Mouse (Mus musculus) midbrain, embryonic 11.5 days (tissue): Measurements from ENCODE around the gene Txndc8. TPM values are rescaled to one million over a fixed set of nuclear protein-coding genes. Genes with fewer than 3 reads are reported as not detected.

Source experiments
- ATAC-seq: fragments of 200-750 bp; cut with Nextera tagmentation; 2 replicates; pipeline ENCODE4 v1.8.0; 2017; ENCODE audit warnings: moderate TSS enrichment, moderate library complexity; ENCODE audit not compliant: low FRiP score
- DNase-seq: peaks from one replicate; pipeline ENCODE4 v3.0.0; 2015; ENCODE audit warnings: low spot score; ENCODE audit errors: missing footprints
- H3K27ac ChIP-seq: fragments of 300-500 bp; sonication (generic); 2 replicates; pipeline ENCODE4 v1.5.1; 2014; ENCODE audit warnings: low read depth, low read length
- H3K27me3 ChIP-seq: fragments of 300-500 bp; sonication (generic); 2 replicates; pipeline ENCODE4 v1.6.1; 2014; ENCODE audit warnings: mild to moderate bottlenecking, low read length, moderate library complexity, mixed read lengths; ENCODE audit not compliant: control insufficient read depth, insufficient read depth
- H3K36me3 ChIP-seq: fragments of 300-500 bp; sonication (generic); 2 replicates; pipeline ENCODE4 v1.6.1; 2014; ENCODE audit warnings: mild to moderate bottlenecking, low read length, moderate library complexity, mixed read lengths; ENCODE audit not compliant: control insufficient read depth, insufficient read depth
- H3K4me1 ChIP-seq: fragments of 300-500 bp; sonication (generic); 2 replicates; pipeline ENCODE4 v1.6.1; 2014; ENCODE audit warnings: low read length; ENCODE audit not compliant: control insufficient read depth, insufficient read depth
- H3K4me2 ChIP-seq: fragments of 300-500 bp; sonication (generic); 2 replicates; pipeline ENCODE4 v1.6.1; 2014; ENCODE audit warnings: mild to moderate bottlenecking, moderate library complexity
- H3K4me3 ChIP-seq: fragments of 300-500 bp; sonication (generic); 2 replicates; pipeline ENCODE4 v1.5.1; 2014; ENCODE audit warnings: low read depth, low read length
- H3K9ac ChIP-seq: fragments of 300-500 bp; sonication (generic); 2 replicates; pipeline ENCODE4 v1.6.1; 2014; ENCODE audit warnings: low read length
- H3K9me3 ChIP-seq: fragments of 300-500 bp; sonication (generic); 2 replicates; pipeline ENCODE4 v1.6.1; 2016; ENCODE audit warnings: low read length; ENCODE audit not compliant: control insufficient read depth
- WGBS: fragments of 180-500 bp; shearing (Covaris S2); extraction: QIAGEN DNeasy Blood & Tissue Kit; methylation state at CpG from one replicate; pipeline ENCODE4 v1.1.7; 2014; 5-methylcytosine and 5-hydroxymethylcytosine counted together
- polyA plus RNA-seq: library from polyadenylated mRNA; unstranded; fragments of >200 nt; fragmentation: Nextera tagmentation; extraction: Ambion mirVana; gene quantifications from 2 replicates; pipeline ENCODE4 v1.2.1, GENCODE M21; 2014

Gene Txndc8
- not detected in 2 replicates for polyA plus RNA-seq

- no peak for DNase-seq
- H3K27me3 ChIP-seq = no peaks in the 10 kb centered on the region
- no peak for ATAC-seq
- 92% methylated on average over 5 of the region's 5 CpGs for whole genome bisulfite sequencing
- H3K4me1 ChIP-seq = no peaks in the 10 kb centered on the region
- H3K9ac ChIP-seq = no peak within 1 kb of the TSS
- H3K4me3 ChIP-seq = no peak within 1 kb of the TSS
- H3K4me2 ChIP-seq = no peak within 1 kb of the TSS
- H3K36me3 ChIP-seq = no peaks in the 10 kb centered on the region
- H3K9me3 ChIP-seq = no peaks in the 10 kb centered on the region
- no peak within 1 kb of the TSS for H3K27ac ChIP-seq
Observed at GRCm38 (mm10) chr4:58009024-58009423, at the start of gene Txndc8. TSS of gene Txndc8 (minus strand) at chr4:58009124.

GRCm38 (mm10) chr4:58055653-58056052 lies 46.7 kb upstream of the Txndc8 start:
- Histone ChIP-seq H3K9me3 (no peaks in the 10 kb centered on the region), H3K4me3 (no peak overlapping the region), H3K27ac (no peak overlapping the region), H3K36me3 (no peaks in the 10 kb centered on the region), H3K4me1 (no peaks in the 10 kb centered on the region), H3K4me2 (no peak overlapping the region), H3K27me3 (no peaks in the 10 kb centered on the region), H3K9ac (no peak overlapping the region)
- DNase-seq (no peak), ATAC-seq (no peak)

GRCm38 (mm10) chr4:58054441-58054840 lies 45.5 kb upstream of the Txndc8 start:
- no peak for DNase-seq
- H3K27ac ChIP-seq = no peak overlapping the region
- no peak overlapping the region for H3K4me2 ChIP-seq
- no peak overlapping the region for H3K9ac ChIP-seq
- H3K36me3 ChIP-seq = no peaks in the 10 kb centered on the region
- H3K4me3 ChIP-seq = no peak overlapping the region
- no peaks in the 10 kb centered on the region for H3K27me3 ChIP-seq
- no peaks in the 10 kb centered on the region for H3K4me1 ChIP-seq
- no peaks in the 10 kb centered on the region for H3K9me3 ChIP-seq
- ATAC-seq = no peak
- 70% methylated on average over 5 of the region's 5 CpGs for WGBS

GRCm38 (mm10) chr4:58050746-58051145 lies 41.8 kb upstream of the Txndc8 start:
- Histone ChIP-seq H3K9ac (no peak overlapping the region), H3K36me3 (no peaks in the 10 kb centered on the region), H3K4me2 (no peak overlapping the region), H3K4me3 (no peak overlapping the region), H3K27me3 (no peaks in the 10 kb centered on the region), H3K27ac (no peak overlapping the region), H3K4me1 (no peaks in the 10 kb centered on the region), H3K9me3 (no peaks in the 10 kb centered on the region)
- no peak for DNase-seq
- 71% methylated on average over 8 of the region's 8 CpGs for WGBS
- no peak for ATAC-seq

- WGBS = 86% methylated on average over 8 of the region's 8 CpGs
- DNase-seq (no peak), ATAC-seq (no peak)
- Histone ChIP-seq H3K27ac (no peak overlapping the region), H3K4me2 (no peak overlapping the region), H3K4me3 (no peak overlapping the region), H3K36me3 (no peaks in the 10 kb centered on the region), H3K27me3 (no peaks in the 10 kb centered on the region), H3K9me3 (no peaks in the 10 kb centered on the region), H3K4me1 (no peaks in the 10 kb centered on the region), H3K9ac (no peak overlapping the region)
Observed at GRCm38 (mm10) chr4:58050276-58050675, 41.4 kb upstream of the Txndc8 start.

- no peaks in the 10 kb centered on the region for H3K4me1 ChIP-seq
- H3K9me3 ChIP-seq = no peaks in the 10 kb centered on the region
- WGBS = 92% methylated on average over 6 of the region's 6 CpGs
- DNase-seq (no peak), ATAC-seq (no peak)
- no peaks in the 10 kb centered on the region for H3K36me3 ChIP-seq
- H3K27ac ChIP-seq = no peak overlapping the region
- H3K27me3 ChIP-seq = no peaks in the 10 kb centered on the region
- H3K4me3 ChIP-seq = no peak overlapping the region
- H3K4me2 ChIP-seq = no peak overlapping the region
- H3K9ac ChIP-seq = no peak overlapping the region
Observed at GRCm38 (mm10) chr4:58044833-58045232, 35.9 kb upstream of the Txndc8 start.

- Histone ChIP-seq H3K4me2 (no peak overlapping the region), H3K36me3 (no peaks in the 10 kb centered on the region), H3K4me3 (no peak overlapping the region), H3K9me3 (no peaks in the 10 kb centered on the region), H3K27ac (no peak overlapping the region), H3K9ac (no peak overlapping the region), H3K27me3 (no peaks in the 10 kb centered on the region), H3K4me1 (no peaks in the 10 kb centered on the region)
- no peak for ATAC-seq
- 93% methylated on average over 3 of the region's 3 CpGs for WGBS
- no peak for DNase-seq
Observed at GRCm38 (mm10) chr4:58044356-58044755, 35.4 kb upstream of the Txndc8 start.

GRCm38 (mm10) chr4:58040093-58040492 lies 31.2 kb upstream of the Txndc8 start:
- no peaks in the 10 kb centered on the region for H3K36me3 ChIP-seq
- DNase-seq = no peak
- H3K4me1 ChIP-seq = no peaks in the 10 kb centered on the region
- no peaks in the 10 kb centered on the region for H3K27me3 ChIP-seq
- no peak overlapping the region for H3K4me2 ChIP-seq
- H3K4me3 ChIP-seq = no peak overlapping the region
- 71% methylated on average over 2 of the region's 2 CpGs for WGBS
- H3K9ac ChIP-seq = no peak overlapping the region
- H3K27ac ChIP-seq = no peak overlapping the region
- ATAC-seq = no peak
- H3K9me3 ChIP-seq = no peaks in the 10 kb centered on the region

GRCm38 (mm10) chr4:58037096-58037705 lies 28.3 kb upstream of the Txndc8 start:
- H3K4me2 ChIP-seq = no peak overlapping the region
- ATAC-seq = no peak
- no peaks in the 10 kb centered on the region for H3K27me3 ChIP-seq
- DNase-seq = no peak
- no peak overlapping the region for H3K27ac ChIP-seq
- no peaks in the 10 kb centered on the region for H3K36me3 ChIP-seq
- 93% methylated on average over 6 of the region's 6 CpGs for WGBS
- H3K4me1 ChIP-seq = no peaks in the 10 kb centered on the region
- H3K9me3 ChIP-seq = no peaks in the 10 kb centered on the region
- no peak overlapping the region for H3K4me3 ChIP-seq
- no peak overlapping the region for H3K9ac ChIP-seq
